Mouse (Mus musculus): ENCODE data around the gene Olfr736.

Gene Olfr736

DNA sequence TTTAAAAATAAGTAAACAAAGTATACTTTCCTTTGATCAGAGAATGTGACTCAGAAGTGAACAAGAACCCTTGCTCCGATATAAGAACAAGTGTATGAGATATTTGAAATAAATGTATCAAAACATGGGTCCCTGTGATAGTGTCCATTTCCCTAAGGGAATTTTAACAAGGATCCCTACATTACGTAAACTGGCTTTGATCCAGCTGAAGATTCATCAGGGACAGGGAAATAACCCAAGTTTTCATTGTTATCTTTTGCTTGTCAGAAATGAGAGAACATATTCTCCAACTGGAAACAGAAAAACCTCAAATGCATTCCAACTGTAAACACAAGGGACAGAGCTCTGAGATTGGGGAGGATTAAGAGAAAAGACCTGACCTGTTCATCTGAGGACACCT lies at the start of gene Olfr736:
Gene Olfr736, plus strand, starts transcription at position 301 of the 400 bp plus-strand sequence.
- no peak for DNase-seq (ENCODE audit: low spot score)

DNA sequence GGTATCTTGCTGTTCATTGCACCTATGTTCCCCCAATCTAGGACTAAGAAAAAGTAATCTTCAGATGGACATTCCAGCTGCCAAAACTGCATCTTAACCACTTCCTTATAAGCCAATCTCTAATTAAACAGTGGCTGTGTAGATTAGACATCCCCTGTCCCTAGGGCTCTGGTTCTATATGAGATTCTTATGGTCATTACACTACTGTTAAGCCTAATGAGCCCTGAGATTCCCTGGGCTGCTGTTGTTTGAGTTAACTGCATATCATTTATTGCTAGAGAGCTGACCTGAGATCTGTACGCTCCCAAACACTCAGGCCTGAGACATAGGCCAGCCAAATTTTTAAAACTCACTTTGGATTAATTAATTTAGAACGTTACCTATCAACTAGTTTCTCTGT lies 32.2 kb upstream of the Olfr736 start, which contains the start of gene Olfr735:
Gene Olfr735, minus strand, starts transcription at position 77 of the 400 bp plus-strand sequence.
- DNase-seq (ENCODE audit: low spot score) = no peak

GRCm38 (mm10) chr14:50352438-50352837 lies 28.5 kb upstream of the Olfr736 start:
- DNase-seq (ENCODE audit: low spot score) = no peak

GRCm38 (mm10) chr14:50356725-50357124 lies 24.2 kb upstream of the Olfr736 start:
- DNase-seq (ENCODE audit: low spot score) = no peak

GRCm38 (mm10) chr14:50357593-50357992 lies 23.4 kb upstream of the Olfr736 start, which contains the start of gene Tlr11:
Gene Tlr11 (plus strand): TSS chr14:50357914.
- no peak for DNase-seq (ENCODE audit: low spot score)

GRCm38 (mm10) chr14:50360480-50360879 lies 20.5 kb upstream of the Olfr736 start:
- DNase-seq (ENCODE audit: low spot score) = no peak

GRCm38 (mm10) chr14:50363561-50363960 lies 17.4 kb upstream of the Olfr736 start:
- DNase-seq (ENCODE audit: low spot score) = no peak

DNA sequence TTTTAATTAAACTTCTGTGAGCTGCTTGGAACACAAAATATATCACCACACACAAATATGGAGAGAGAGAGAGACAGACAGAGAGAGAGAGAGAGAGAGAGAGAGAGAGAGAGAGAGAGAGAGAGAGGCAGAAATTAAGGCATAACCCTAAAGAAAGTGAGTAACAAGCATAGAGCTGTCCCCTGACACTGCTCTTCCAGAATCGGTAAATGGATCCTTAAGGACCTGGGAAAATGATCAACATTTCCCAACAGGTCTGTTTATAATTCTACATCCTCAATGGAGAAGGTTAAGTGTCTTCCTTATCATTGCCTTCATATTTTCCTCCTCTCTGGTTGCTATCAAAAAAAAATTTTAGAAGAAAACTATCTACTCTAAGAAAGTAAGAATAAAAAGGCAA lies 26.3 kb downstream of the Olfr736 start, which contains the start of gene Olfr738:
Gene Olfr738, plus strand, starts transcription at position 301 of the 400 bp plus-strand sequence.
- DNase-seq (ENCODE audit: low spot score) = no peak

GRCm38 (mm10) chr14:50418326-50418725 lies 37.4 kb downstream of the Olfr736 start, which contains the start of gene Olfr739:
Gene Olfr739 (plus strand): TSS chr14:50418626.
- no peak for DNase-seq (ENCODE audit: low spot score)

All from spleen, adult 12 weeks (tissue).